ENCODE assay signal across 16 mouse cellular contexts in the genomic region with DNA sequence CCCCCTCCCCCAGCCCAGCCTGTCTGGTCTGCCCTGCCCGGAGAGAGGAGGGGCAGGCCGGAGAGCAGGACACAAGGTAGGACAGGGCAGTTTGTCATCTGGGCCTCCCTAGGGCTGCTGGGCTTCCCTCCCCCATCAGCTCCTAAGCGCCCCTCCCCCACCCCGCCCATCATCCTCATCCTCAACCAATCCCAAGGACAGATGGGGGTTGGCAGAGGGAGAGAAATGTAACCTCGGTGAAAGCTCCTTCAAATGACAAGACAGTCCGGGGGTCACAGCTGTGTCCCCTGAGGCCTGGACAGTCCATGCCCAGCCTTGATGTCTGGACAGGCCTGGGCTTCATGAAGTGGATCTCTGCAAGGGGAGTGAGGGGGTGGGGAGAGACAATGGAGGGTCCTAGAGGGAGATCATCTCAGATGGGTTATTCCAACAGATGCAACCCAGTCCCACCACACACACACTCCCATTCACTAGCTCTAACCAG. TPM values are rescaled to one million over a fixed set of nuclear protein-coding genes. Genes with fewer than 3 reads are reported as not detected.
DNase-seq lines count a peak whose midpoint lies in the region; ATAC-seq and TF ChIP-seq lines count a peak whose summit lies in the region.
"Had no signal": no experiment of that assay in that cellular context is flagged by ENCODE, and none has a peak within 500 bp of the region (broad histone marks: within the 10 kb centered on the region; RNA-seq: fewer than 3 reads in every experiment).

No protein-coding gene starts in this region.

- peak overlapping the region; percentile 75 for H3K27ac ChIP-seq in forebrain, embryonic 12.5 days
- no peak overlapping the region for H3K27ac ChIP-seq in forebrain, embryonic 15.5 days (replicated peaks)
- peak overlapping the region; percentile 90 for H3K27ac ChIP-seq in midbrain, embryonic 10.5 days (replicated peaks)
- H3K27ac ChIP-seq in midbrain, postnatal 0 days (ENCODE audit: low read depth, low read length): no peak overlapping the region
- H3K27ac ChIP-seq in limb, embryonic 12.5 days: peak overlapping the region; percentile 59; the same call in 1 of the 2 replicates
- no peak overlapping the region for H3K27ac ChIP-seq in stomach, embryonic 16.5 days (ENCODE audit: low read length)
- H3K27ac ChIP-seq: hindbrain, embryonic 15.5 days had no signal

- no peak overlapping the region; the same call in 1 of the 2 replicates for H3K9ac ChIP-seq in forebrain, embryonic 12.5 days
- no peak overlapping the region for H3K9ac ChIP-seq in forebrain, embryonic 15.5 days (replicated peaks)
- H3K9ac ChIP-seq in midbrain, postnatal 0 days (replicated peaks; ENCODE audit: low read length, poor library complexity, severe bottlenecking): no peak overlapping the region
- no peak overlapping the region for H3K9ac ChIP-seq in limb, embryonic 12.5 days (replicated peaks)
- H3K9ac ChIP-seq in stomach, embryonic 16.5 days (ENCODE audit: low read length): peak overlapping the region; percentile 41; the same call in 1 of the 2 replicates
- H3K9ac ChIP-seq: hindbrain, embryonic 15.5 days had no signal

- peaks cover 86% of the 10 kb centered on the region for H3K4me1 ChIP-seq in forebrain, embryonic 12.5 days
- H3K4me1 ChIP-seq in forebrain, embryonic 15.5 days: peaks cover 6% of the 10 kb centered on the region; the same call in 1 of the 2 replicates
- peaks cover 100% of the 10 kb centered on the region for H3K4me1 ChIP-seq in midbrain, embryonic 10.5 days
- H3K4me1 ChIP-seq in midbrain, postnatal 0 days (ENCODE audit: insufficient read depth, low read length): no peaks in the 10 kb centered on the region
- H3K4me1 ChIP-seq in limb, embryonic 12.5 days (replicated peaks): peaks cover 80% of the 10 kb centered on the region
- peaks cover 64% of the 10 kb centered on the region for H3K4me1 ChIP-seq in stomach, embryonic 16.5 days (ENCODE audit: control insufficient read depth, insufficient read depth, low read length)

- no peak overlapping the region for H3K4me2 ChIP-seq in forebrain, embryonic 12.5 days
- H3K4me2 ChIP-seq in forebrain, embryonic 15.5 days (replicated peaks): no peak overlapping the region
- no peak overlapping the region for H3K4me2 ChIP-seq in midbrain, postnatal 0 days (ENCODE audit: low read depth, low read length, poor library complexity, severe bottlenecking)
- no peak overlapping the region for H3K4me2 ChIP-seq in limb, embryonic 12.5 days
- 0 out of 2 replicates have a peak overlapping the region, but pooled peaks have one; percentile 3 for H3K4me2 ChIP-seq in stomach, embryonic 16.5 days (ENCODE audit: low read depth, low read length)
- H3K4me2 ChIP-seq: hindbrain, embryonic 15.5 days had no signal

- H3K9me3 ChIP-seq in forebrain, embryonic 12.5 days: no peaks in the 10 kb centered on the region
- no peaks in the 10 kb centered on the region for H3K9me3 ChIP-seq in forebrain, embryonic 15.5 days
- H3K9me3 ChIP-seq in midbrain, embryonic 10.5 days (replicated peaks): no peaks in the 10 kb centered on the region
- H3K9me3 ChIP-seq in midbrain, postnatal 0 days (ENCODE audit: low read length): no peaks in the 10 kb centered on the region
- H3K9me3 ChIP-seq in limb, embryonic 12.5 days: no peaks in the 10 kb centered on the region
- no peaks in the 10 kb centered on the region for H3K9me3 ChIP-seq in stomach, embryonic 16.5 days (replicated peaks; ENCODE audit: control insufficient read depth, low read length)
- H3K9me3 ChIP-seq: hindbrain, embryonic 15.5 days had no signal

- no peaks in the 10 kb centered on the region for H3K36me3 ChIP-seq in forebrain, embryonic 12.5 days (replicated peaks)
- H3K36me3 ChIP-seq in forebrain, embryonic 15.5 days: no peaks in the 10 kb centered on the region
- peaks cover 21% of the 10 kb centered on the region; the same call in 1 of the 2 replicates for H3K36me3 ChIP-seq in midbrain, embryonic 10.5 days
- no peaks in the 10 kb centered on the region for H3K36me3 ChIP-seq in midbrain, postnatal 0 days (ENCODE audit: insufficient read depth, low read length)
- H3K36me3 ChIP-seq in limb, embryonic 12.5 days: peaks cover 6% of the 10 kb centered on the region
- H3K36me3 ChIP-seq in stomach, embryonic 16.5 days (ENCODE audit: control insufficient read depth, insufficient read depth, low read length): no peaks in the 10 kb centered on the region
- H3K36me3 ChIP-seq: hindbrain, embryonic 15.5 days had no signal

- 10% methylated on average over 6 of the region's 6 CpGs for WGBS in forebrain, embryonic 12.5 days
- 23% methylated on average over 6 of the region's 6 CpGs for WGBS in forebrain, embryonic 15.5 days
- 1% methylated on average over 6 of the region's 6 CpGs for WGBS in midbrain, embryonic 10.5 days
- 16% methylated on average over 6 of the region's 6 CpGs for WGBS in midbrain, postnatal 0 days
- 22% methylated on average over 6 of the region's 6 CpGs for WGBS in limb, embryonic 12.5 days
- 41% methylated on average over 6 of the region's 6 CpGs for WGBS in stomach, embryonic 16.5 days

- peaks cover 7% of the 10 kb centered on the region; the same call in 1 of the 2 replicates for H3K27me3 ChIP-seq in forebrain, embryonic 12.5 days
- no peaks in the 10 kb centered on the region for H3K27me3 ChIP-seq in forebrain, embryonic 15.5 days
- no peaks in the 10 kb centered on the region for H3K27me3 ChIP-seq in midbrain, embryonic 10.5 days (ENCODE audit: low read depth, poor library complexity, severe bottlenecking)
- H3K27me3 ChIP-seq in midbrain, postnatal 0 days (ENCODE audit: insufficient read depth, low read length): no peaks in the 10 kb centered on the region
- no peaks in the 10 kb centered on the region for H3K27me3 ChIP-seq in limb, embryonic 12.5 days
- H3K27me3 ChIP-seq in stomach, embryonic 16.5 days (ENCODE audit: control insufficient read depth, insufficient read depth, low read length): no peaks in the 10 kb centered on the region
- H3K27me3 ChIP-seq: hindbrain, embryonic 15.5 days had no signal

- TF ChIP-seq CTCF in midbrain, postnatal 0 days (IDR thresholded peaks at IDR 0.05): no peak

- no peak overlapping the region for H3K4me3 ChIP-seq in forebrain, embryonic 12.5 days (replicated peaks)
- no peak overlapping the region for H3K4me3 ChIP-seq in forebrain, embryonic 15.5 days
- H3K4me3 ChIP-seq in midbrain, embryonic 10.5 days: peak overlapping the region; percentile 35
- no peak overlapping the region for H3K4me3 ChIP-seq in midbrain, postnatal 0 days (ENCODE audit: low read depth, low read length)
- no peak overlapping the region for H3K4me3 ChIP-seq in limb, embryonic 12.5 days (replicated peaks)
- no peak overlapping the region for H3K4me3 ChIP-seq in stomach, embryonic 16.5 days (replicated peaks; ENCODE audit: low read length)
- H3K4me3 ChIP-seq: hindbrain, embryonic 15.5 days had no signal

- peak; percentile 40 for ATAC-seq in forebrain, embryonic 12.5 days (ENCODE audit: low FRiP score)
- no peak; the same call in 1 of the 2 replicates for ATAC-seq in forebrain, embryonic 15.5 days (replicated peaks)
- ATAC-seq in midbrain, postnatal 0 days (ENCODE audit: low FRiP score): no peak
- no peak for ATAC-seq in limb, embryonic 12.5 days (ENCODE audit: insufficient number of reproducible peaks, insufficient read depth, low FRiP score, low TSS enrichment, low read depth)
- ATAC-seq in stomach, embryonic 16.5 days (ENCODE audit: insufficient read depth, low FRiP score): no peak
- no peak for ATAC-seq in monocyte, adult 5-6 weeks (replicated peaks; ENCODE audit: insufficient number of reproducible peaks, low FRiP score, low TSS enrichment, poor library complexity, severe bottlenecking)

- peak; percentile 73 for DNase-seq in midbrain, embryonic 10.5 days (ENCODE audit: low spot score)
- DNase-seq in midbrain, postnatal 0 days (ENCODE audit: low spot score): no peak
- DNase-seq in spleen, postnatal 36 days (ENCODE audit: low spot score in 2 of 2): no peak
- DNase-seq: cerebellum, postnatal 25 days; heart, adult 11 months; lung, postnatal 14 days; right cerebral cortex, postnatal 25 days had no signal

RNA-seq across cellular contexts. Expression of a gene that starts 12.0 kb away (rescaled TPM):
- polyA plus RNA-seq in forebrain, embryonic 12.5 days (2016; fragmentation: Nextera tagmentation; extraction: Ambion mirVana): 0.21 and 0.22 TPM in 2 replicates
- not detected in 2 replicates for polyA plus RNA-seq in forebrain, embryonic 15.5 days (2015; fragmentation: Nextera tagmentation; extraction: Ambion mirVana)
- 0.88 and 1.7 TPM in 2 replicates for polyA plus RNA-seq in midbrain, embryonic 10.5 days (2016; fragmentation: Nextera tagmentation; extraction: Ambion mirVana)
- 1.0 and 3.4 TPM in 2 replicates for total RNA-seq in midbrain, postnatal 0 days (2014; rRNA removed)
- polyA plus RNA-seq in midbrain, postnatal 0 days (2015; fragmentation: Nextera tagmentation; extraction: Ambion mirVana): 0.04 and 0.05 TPM in 2 replicates
- polyA plus RNA-seq in limb, embryonic 12.5 days (2016; fragmentation: Nextera tagmentation; extraction: Ambion mirVana): 0.38 and 0.56 TPM in 2 replicates
- 0.05 and 0.10 TPM in 2 replicates for polyA plus RNA-seq in stomach, embryonic 16.5 days (2015; fragmentation: Nextera tagmentation; extraction: Ambion mirVana)
- total RNA-seq in monocyte, adult 5-6 weeks (2017): 0.57 TPM in 1 of 3 replicates, not detected in the others

RNA-seq across cellular contexts. Expression of a gene that starts 19.2 kb away (rescaled TPM):
- not detected in 2 replicates for polyA plus RNA-seq in forebrain, embryonic 12.5 days (2016; fragmentation: Nextera tagmentation; extraction: Ambion mirVana)
- not detected in 2 replicates for polyA plus RNA-seq in forebrain, embryonic 15.5 days (2015; fragmentation: Nextera tagmentation; extraction: Ambion mirVana)
- polyA plus RNA-seq in midbrain, embryonic 10.5 days (2016; fragmentation: Nextera tagmentation; extraction: Ambion mirVana): not detected in 2 replicates
- not detected in 2 replicates for total RNA-seq in midbrain, postnatal 0 days (2014; rRNA removed)
- not detected in 2 replicates for polyA plus RNA-seq in midbrain, postnatal 0 days (2015; fragmentation: Nextera tagmentation; extraction: Ambion mirVana)
- not detected in 2 replicates for polyA plus RNA-seq in limb, embryonic 12.5 days (2016; fragmentation: Nextera tagmentation; extraction: Ambion mirVana)
- polyA plus RNA-seq in stomach, embryonic 16.5 days (2015; fragmentation: Nextera tagmentation; extraction: Ambion mirVana): not detected in 2 replicates
- not detected in 3 replicates for total RNA-seq in monocyte, adult 5-6 weeks (2017)
- total RNA-seq: ES-E14; left cerebral cortex, postnatal 25 days had no signal
- polyA plus RNA-seq: hindbrain, embryonic 15.5 days had no signal

RNA-seq across cellular contexts. Expression of a gene that starts 49.1 kb away (rescaled TPM):
- polyA plus RNA-seq in forebrain, embryonic 12.5 days (2016; fragmentation: Nextera tagmentation; extraction: Ambion mirVana): not detected in 2 replicates
- not detected in 2 replicates for polyA plus RNA-seq in forebrain, embryonic 15.5 days (2015; fragmentation: Nextera tagmentation; extraction: Ambion mirVana)
- not detected in 2 replicates for polyA plus RNA-seq in midbrain, embryonic 10.5 days (2016; fragmentation: Nextera tagmentation; extraction: Ambion mirVana)
- not detected in 2 replicates for total RNA-seq in midbrain, postnatal 0 days (2014; rRNA removed)
- polyA plus RNA-seq in midbrain, postnatal 0 days (2015; fragmentation: Nextera tagmentation; extraction: Ambion mirVana): not detected in 2 replicates
- not detected in 2 replicates for polyA plus RNA-seq in limb, embryonic 12.5 days (2016; fragmentation: Nextera tagmentation; extraction: Ambion mirVana)
- polyA plus RNA-seq in stomach, embryonic 16.5 days (2015; fragmentation: Nextera tagmentation; extraction: Ambion mirVana): not detected in 2 replicates
- not detected in 3 replicates for total RNA-seq in monocyte, adult 5-6 weeks (2017)
- total RNA-seq: ES-E14; left cerebral cortex, postnatal 25 days had no signal
- polyA plus RNA-seq: hindbrain, embryonic 15.5 days; testis, adult 2 months had no signal

Comparison
In these comparisons a context has a peak if more than half of its experiments do, and no peak if none do; other contexts are left out.
1. H3K27ac ChIP-seq: peak in forebrain, embryonic 12.5 days (single experiment), midbrain, embryonic 10.5 days (single experiment) and limb, embryonic 12.5 days (single experiment); none in forebrain, embryonic 15.5 days (single experiment), midbrain, postnatal 0 days (single experiment) and stomach, embryonic 16.5 days (single experiment).